Mouse (Mus musculus) kidney, postnatal 36 days (tissue): Measurements from ENCODE around the gene Mcm8.
A peak's percentile ranks its signal among the peaks of the same experiment; 100 is the strongest.

Source experiments
- DNase-seq, 2 experiments: peaks; one replicate each; pipeline ENCODE4 v3.0.0; 2021 to 2022; ENCODE audit warnings: mixed read lengths in 2 of 2

Mcm8 gene

GRCm38 (mm10) chr2:132873657-132874326, 57.9 kb downstream of the Mcm8 start:
- DNase-seq = no peak

GRCm38 (mm10) chr2:132876991-132877390, 61.0 kb downstream of the Mcm8 start:
- peak; percentile 54 to 77 for DNase-seq

DNA sequence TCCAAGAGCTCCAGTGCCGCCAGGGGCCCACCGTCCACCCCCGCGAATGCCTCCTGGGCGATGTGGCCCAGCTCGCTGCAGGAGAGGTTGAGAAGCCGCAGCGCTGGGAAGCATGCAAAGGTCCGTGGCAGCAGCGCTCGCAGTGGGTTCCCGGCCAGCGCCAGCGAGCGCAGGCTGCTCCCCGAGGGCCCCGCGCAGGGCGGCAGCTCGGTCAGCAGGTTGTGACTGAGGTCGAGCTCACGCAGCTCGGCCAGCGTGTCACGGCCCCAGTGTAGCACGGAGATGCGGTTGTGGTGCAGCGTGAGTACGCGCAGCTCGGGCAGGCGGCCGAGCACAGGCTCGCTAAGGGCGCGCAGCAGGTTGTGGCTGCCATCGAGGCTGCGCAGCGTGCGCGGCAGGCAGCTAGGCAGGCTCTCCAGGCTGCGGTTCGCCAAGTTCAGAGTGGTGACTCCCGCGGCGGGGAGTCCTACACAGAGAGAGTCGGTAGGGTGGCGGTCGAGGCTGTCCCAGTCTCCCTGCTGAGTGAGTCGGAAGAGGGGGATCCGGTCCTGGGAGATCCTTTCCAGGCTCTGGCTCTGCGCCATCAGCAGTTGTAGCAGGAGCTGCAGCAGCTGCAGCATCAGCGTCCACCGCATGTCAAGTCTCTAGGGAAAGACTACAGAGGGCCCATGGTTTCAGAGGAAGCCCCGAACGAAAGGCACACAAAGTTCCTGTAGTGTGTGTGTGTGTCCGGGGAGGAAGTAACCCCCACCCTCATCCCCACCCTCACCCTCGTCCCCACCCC, 63.5 kb downstream of the Mcm8 start:
- peak in 1 of 2 experiments; percentile 62 for DNase-seq

- DNase-seq = no peak
Observed at GRCm38 (mm10) chr2:132880844-132881645, 65.1 kb downstream of the Mcm8 start, which contains the start of gene Lrrn4. Gene Lrrn4, minus strand, starts transcription at chr2:132880891.

- no peak for DNase-seq
Observed at GRCm38 (mm10) chr2:132884303-132884967, 68.5 kb downstream of the Mcm8 start.

- DNase-seq = no peak
Observed at GRCm38 (mm10) chr2:132885312-132885711, 69.4 kb downstream of the Mcm8 start.
